Mouse (Mus musculus) embryonic facial prominence, embryonic 11.5 days (tissue): Measurements from ENCODE around the gene DXBay18. TPM values are rescaled to one million over a fixed set of nuclear protein-coding genes. Genes with fewer than 3 reads are reported as not detected.
"Not testable (repeated sequence)": the region's sequence is repeated elsewhere in the genome, so short reads cannot be mapped to it uniquely, and the experiment has no call there.

Experiments
- ATAC-seq: fragments of 200-750 bp; cut with Nextera tagmentation; replicated peaks from 2 replicates; pipeline ENCODE4 v1.8.0; 2017; ENCODE audit warnings: low read depth; ENCODE audit not compliant: insufficient number of reproducible peaks, low FRiP score, low TSS enrichment
- DNase-seq: peaks from one replicate; pipeline ENCODE4 v3.0.0-alpha.2; 2015; ENCODE audit warnings: low spot score
- H3K27ac ChIP-seq: fragments of 300-500 bp; sonication (generic); replicated peaks from 2 replicates; pipeline ENCODE4 v1.5.1; 2014; ENCODE audit warnings: mild to moderate bottlenecking, low read depth, low read length, control low read depth
- H3K27me3 ChIP-seq: fragments of 300-500 bp; sonication (generic); 2 replicates; pipeline ENCODE4 v1.6.1; 2014; ENCODE audit warnings: mild to moderate bottlenecking, low read length, moderate library complexity, mixed read lengths; ENCODE audit not compliant: control insufficient read depth, insufficient read depth
- H3K36me3 ChIP-seq: fragments of 300-500 bp; sonication (generic); replicated peaks from 2 replicates; pipeline ENCODE4 v1.6.1; 2014; ENCODE audit warnings: low read depth, mild to moderate bottlenecking, low read length, moderate library complexity, mixed read lengths; ENCODE audit not compliant: control insufficient read depth, insufficient read depth
- H3K4me1 ChIP-seq: fragments of 300-500 bp; sonication (generic); 2 replicates; pipeline ENCODE4 v1.6.1; 2014; ENCODE audit warnings: low read length, mixed read lengths; ENCODE audit not compliant: control insufficient read depth, insufficient read depth
- H3K4me2 ChIP-seq: fragments of 300-500 bp; sonication (generic); 2 replicates; pipeline ENCODE4 v1.6.1; 2014; ENCODE audit warnings: low read depth, mild to moderate bottlenecking, control low read depth, low read length, moderate library complexity
- H3K4me3 ChIP-seq: fragments of 300-500 bp; sonication (generic); 2 replicates; pipeline ENCODE4 v1.5.1; 2014; ENCODE audit warnings: low read depth, low read length, control low read depth
- H3K9ac ChIP-seq: fragments of 300-500 bp; sonication (generic); replicated peaks from 2 replicates; pipeline ENCODE4 v1.6.1; 2014; ENCODE audit warnings: mild to moderate bottlenecking, control low read depth, low read length
- H3K9me3 ChIP-seq: fragments of 300-500 bp; sonication (generic); replicated peaks from 2 replicates; pipeline ENCODE4 v1.6.1; 2016; ENCODE audit warnings: mild to moderate bottlenecking, low read length, inconsistent platforms, mixed read lengths; ENCODE audit not compliant: control insufficient read depth
- WGBS: fragments of 180-500 bp; shearing (Covaris S2); extraction: QIAGEN DNeasy Blood & Tissue Kit; methylation state at CpG from one replicate; pipeline ENCODE4 v1.1.7; 2014; 5-methylcytosine and 5-hydroxymethylcytosine counted together
- polyA plus RNA-seq: library from polyadenylated mRNA; unstranded; fragments of >200 nt; fragmentation: Nextera tagmentation; extraction: Ambion mirVana; gene quantifications from 2 replicates; pipeline ENCODE4 v1.2.1, GENCODE M21; 2014

Gene DXBay18
- polyA plus RNA-seq = not detected in 2 replicates

- DNase-seq, ATAC-seq, H3K36me3 ChIP-seq, H3K9me3 ChIP-seq, H3K4me2 ChIP-seq, H3K27ac ChIP-seq, H3K4me1 ChIP-seq, H3K4me3 ChIP-seq, H3K9ac ChIP-seq, H3K27me3 ChIP-seq: not testable (repeated sequence)
- WGBS = no CpG with 5 or more reads among the region's 7 CpGs
These were observed at the start of gene DXBay18 for GRCm38 (mm10) chrX:73149350-73149749. TSS of gene DXBay18 (minus strand) at chrX:73149450.

- 70% methylated on average over 9 of the region's 12 CpGs for WGBS
- ATAC-seq, H3K27ac ChIP-seq, H3K4me1 ChIP-seq, DNase-seq, H3K9me3 ChIP-seq, H3K27me3 ChIP-seq, H3K36me3 ChIP-seq, H3K9ac ChIP-seq, H3K4me2 ChIP-seq, H3K4me3 ChIP-seq: not testable (repeated sequence)
These were observed 42.7 kb upstream of the DXBay18 start, which contains the start of gene Xlr3b for GRCm38 (mm10) chrX:73191934-73192333. TSS of gene Xlr3b (plus strand) at chrX:73192207.

GRCm38 (mm10) chrX:73176889-73177288 is 27.6 kb upstream of the DXBay18 start, which contains the start of gene Spin2d:
TSS of gene Spin2d (minus strand) at chrX:73176989.
- DNase-seq, H3K27ac ChIP-seq, ATAC-seq, H3K9ac ChIP-seq, H3K4me1 ChIP-seq, H3K27me3 ChIP-seq, H3K36me3 ChIP-seq, H3K4me2 ChIP-seq, H3K4me3 ChIP-seq, H3K9me3 ChIP-seq: not testable (repeated sequence)
- WGBS = 82% methylated on average over 4 of the region's 15 CpGs

- not testable (repeated sequence) for H3K9ac ChIP-seq, DNase-seq, H3K27me3 ChIP-seq, H3K4me3 ChIP-seq, H3K4me1 ChIP-seq, H3K36me3 ChIP-seq, H3K27ac ChIP-seq, H3K4me2 ChIP-seq, ATAC-seq, H3K9me3 ChIP-seq
- WGBS = no CpG with 5 or more reads among the region's 20 CpGs
These were observed 754 bp downstream of the DXBay18 start, which contains the start of gene Xlr5b for GRCm38 (mm10) chrX:73148496-73148895. TSS of gene Xlr5b (plus strand) at chrX:73148796.

GRCm38 (mm10) chrX:73143218-73143618 is 6.0 kb downstream of the DXBay18 start:
- WGBS = no CpG with 5 or more reads among the region's 7 CpGs
- H3K36me3 ChIP-seq, H3K9me3 ChIP-seq, ATAC-seq, H3K4me2 ChIP-seq, H3K4me3 ChIP-seq, H3K27me3 ChIP-seq, H3K27ac ChIP-seq, H3K9ac ChIP-seq, H3K4me1 ChIP-seq, DNase-seq: not testable (repeated sequence)

GRCm38 (mm10) chrX:73122859-73123829 is 26.1 kb downstream of the DXBay18 start:
- not testable (repeated sequence) for H3K9me3 ChIP-seq, ATAC-seq, H3K9ac ChIP-seq, H3K4me3 ChIP-seq, H3K36me3 ChIP-seq, H3K27me3 ChIP-seq, DNase-seq, H3K4me1 ChIP-seq, H3K4me2 ChIP-seq, H3K27ac ChIP-seq
- no CpG with 5 or more reads among the region's 12 CpGs for WGBS

GRCm38 (mm10) chrX:73116747-73117146 is 32.5 kb downstream of the DXBay18 start, which contains the start of gene Gm14685:
TSS of gene Gm14685 (plus strand) at chrX:73117047.
- not testable (repeated sequence) for H3K9me3 ChIP-seq, H3K4me2 ChIP-seq, DNase-seq, H3K36me3 ChIP-seq, H3K9ac ChIP-seq, H3K4me1 ChIP-seq, ATAC-seq, H3K4me3 ChIP-seq, H3K27ac ChIP-seq, H3K27me3 ChIP-seq
- no CpG with 5 or more reads among the region's 7 CpGs for WGBS

GRCm38 (mm10) chrX:73096941-73097508 is 52.2 kb downstream of the DXBay18 start, which contains the start of gene Xlr3a:
TSS of gene Xlr3a (minus strand) at chrX:73097095.
- H3K9ac ChIP-seq, H3K27ac ChIP-seq, DNase-seq, ATAC-seq, H3K4me2 ChIP-seq, H3K9me3 ChIP-seq, H3K4me1 ChIP-seq, H3K4me3 ChIP-seq, H3K36me3 ChIP-seq, H3K27me3 ChIP-seq: not testable (repeated sequence)
- WGBS = 78% methylated on average over 13 of the region's 13 CpGs
